ENCODE assay signal across 8 mouse cellular contexts in genomic region chr8:126664891-126665290, GRCm38 (mm10).
A peak's percentile ranks its signal among the peaks of the same experiment; 100 is the strongest.
DNase-seq lines count a peak whose midpoint lies in the region; ATAC-seq and TF ChIP-seq lines count a peak whose summit lies in the region.

No protein-coding gene starts in this region.

- ATAC-seq in forebrain, embryonic 14.5 days, result no peak
- no peak for ATAC-seq in midbrain, embryonic 12.5 days (ENCODE audit: low FRiP score, low read depth)
- ATAC-seq in activated CD4-positive, CD25-positive, alpha-beta regulatory T cell, adult 4 months, result no peak

- DNase-seq in kidney, adult 2 months, result peak; percentile 21
- no peak for DNase-seq in kidney, postnatal 4 days
- DNase-seq in embryonic facial prominence, embryonic 10.5 days (ENCODE audit: low spot score), result no peak
- DNase-seq in forebrain, embryonic 14.5 days (ENCODE audit: low spot score), result no peak
- DNase-seq in spleen, postnatal 4 days (ENCODE audit: low spot score in 2 of 2), result no peak
- no peak for DNase-seq in right cerebral cortex, postnatal 25 days

- H3K36me3 ChIP-seq in kidney, adult 2 months (ENCODE audit: control insufficient read depth, insufficient read depth, low read length), result no peaks in the 10 kb centered on the region
- no peaks in the 10 kb centered on the region for H3K36me3 ChIP-seq in embryonic facial prominence, embryonic 10.5 days (replicated peaks)
- H3K36me3 ChIP-seq in forebrain, embryonic 14.5 days (ENCODE audit: control insufficient read depth, insufficient read depth, low read length), result no peaks in the 10 kb centered on the region
- H3K36me3 ChIP-seq in midbrain, embryonic 12.5 days, result no peaks in the 10 kb centered on the region

- no peaks in the 10 kb centered on the region for H3K27me3 ChIP-seq in kidney, adult 2 months (replicated peaks; ENCODE audit: control insufficient read depth, insufficient read depth, low read length)
- H3K27me3 ChIP-seq in embryonic facial prominence, embryonic 10.5 days (replicated peaks; ENCODE audit: low read depth, poor library complexity, severe bottlenecking), result 0 out of 2 replicates have a peak, but pooled peaks cover 8% of the 10 kb centered on the region
- no peaks in the 10 kb centered on the region for H3K27me3 ChIP-seq in forebrain, embryonic 14.5 days (replicated peaks; ENCODE audit: control insufficient read depth, insufficient read depth, low read length)
- no peaks in the 10 kb centered on the region for H3K27me3 ChIP-seq in midbrain, embryonic 12.5 days

- TF ChIP-seq POLR2A in kidney, adult 2 months (IDR thresholded peaks at IDR 0.05; ENCODE audit: low read depth, low read length), result no peak

- no peak for TF ChIP-seq CTCF in kidney, adult 2 months (conservative IDR thresholded peaks at IDR 0.05; ENCODE audit: insufficient read depth, insufficient read length, low read depth, low read length)

- no peak overlapping the region for H3K9ac ChIP-seq in forebrain, embryonic 14.5 days (ENCODE audit: low read length)
- no peak overlapping the region for H3K9ac ChIP-seq in midbrain, embryonic 12.5 days (replicated peaks)

- peaks cover 70% of the 10 kb centered on the region for H3K4me1 ChIP-seq in kidney, adult 2 months (ENCODE audit: control insufficient read depth, insufficient read depth, low read length)
- H3K4me1 ChIP-seq in embryonic facial prominence, embryonic 10.5 days, result peaks cover 99% of the 10 kb centered on the region
- H3K4me1 ChIP-seq in forebrain, embryonic 14.5 days (ENCODE audit: control insufficient read depth, insufficient read depth, low read length), result peaks cover 83% of the 10 kb centered on the region
- H3K4me1 ChIP-seq in midbrain, embryonic 12.5 days, result peaks cover 89% of the 10 kb centered on the region

- H3K4me2 ChIP-seq in forebrain, embryonic 14.5 days (ENCODE audit: low read length), result no peak overlapping the region
- no peak overlapping the region for H3K4me2 ChIP-seq in midbrain, embryonic 12.5 days (replicated peaks)

- H3K27ac ChIP-seq in kidney, adult 2 months (ENCODE audit: insufficient read depth, low read depth, low read length), result peak overlapping the region; percentile 99
- H3K27ac ChIP-seq in embryonic facial prominence, embryonic 10.5 days (replicated peaks), result peak overlapping the region; percentile 90; the same call in 1 of the 2 replicates
- H3K27ac ChIP-seq in forebrain, embryonic 14.5 days (ENCODE audit: low read depth, low read length), result peak overlapping the region; percentile 99; the same call in 1 of the 2 replicates
- H3K27ac ChIP-seq in midbrain, embryonic 12.5 days (replicated peaks), result peak overlapping the region; percentile 95

- 54% methylated on average over 5 of the region's 5 CpGs for WGBS in kidney, adult 2 months
- 75% methylated on average over 5 of the region's 5 CpGs for WGBS in embryonic facial prominence, embryonic 10.5 days
- WGBS in forebrain, embryonic 14.5 days, result 48% methylated on average over 5 of the region's 5 CpGs
- 73% methylated on average over 5 of the region's 5 CpGs for WGBS in midbrain, embryonic 12.5 days

- H3K4me3 ChIP-seq in kidney, adult 2 months (ENCODE audit: insufficient read depth, low read depth, low read length), result no peak overlapping the region
- H3K4me3 ChIP-seq in embryonic facial prominence, embryonic 10.5 days, result no peak overlapping the region
- no peak overlapping the region for H3K4me3 ChIP-seq in forebrain, embryonic 14.5 days (ENCODE audit: low read depth, low read length)
- no peak overlapping the region for H3K4me3 ChIP-seq in midbrain, embryonic 12.5 days

- no peaks in the 10 kb centered on the region for H3K9me3 ChIP-seq in embryonic facial prominence, embryonic 10.5 days
- no peaks in the 10 kb centered on the region for H3K9me3 ChIP-seq in forebrain, embryonic 14.5 days (replicated peaks; ENCODE audit: control insufficient read depth, low read length)
- no peaks in the 10 kb centered on the region for H3K9me3 ChIP-seq in midbrain, embryonic 12.5 days
